Mouse (Mus musculus) G1E (cell line): ENCODE results near the gene Npffr2. TPM values are rescaled to one million over a fixed set of nuclear protein-coding genes. Genes with fewer than 3 reads are reported as not detected.

Source experiments
- ATAC-seq: 2 replicates; pipeline ENCODE4 v1.8.0; 2016; ENCODE audit warnings: mild to moderate bottlenecking; ENCODE audit not compliant: insufficient number of reproducible peaks, poor library complexity, low FRiP score, severe bottlenecking; ENCODE audit errors: extremely low read depth
- DNase-seq: peaks from one replicate; pipeline ENCODE4 v3.0.0; 2012; ENCODE audit warnings: low spot score
- H3K27me3 ChIP-seq: 2 replicates; pipeline ENCODE4 v1.6.1; 2012; ENCODE audit warnings: mild to moderate bottlenecking, low read length, inconsistent platforms; ENCODE audit not compliant: insufficient read depth
- H3K36me3 ChIP-seq: replicated peaks from 2 replicates; pipeline ENCODE3; 2012; ENCODE audit warnings: mild to moderate bottlenecking, inconsistent platforms
- H3K4me1 ChIP-seq: 2 replicates; pipeline ENCODE4 v1.6.1; 2012; ENCODE audit warnings: low read depth, low read length, inconsistent platforms, mixed read lengths; ENCODE audit not compliant: insufficient read depth
- H3K4me3 ChIP-seq: 2 replicates; pipeline ENCODE4 v1.5.1; 2012; ENCODE audit warnings: low read depth, mild to moderate bottlenecking, inconsistent platforms, low read length, moderate library complexity, mixed read lengths
- H3K9me3 ChIP-seq: replicated peaks from 2 replicates; pipeline ENCODE4 v1.6.1; 2012; ENCODE audit warnings: inconsistent platforms
- CTCF ChIP-seq: IDR thresholded peaks from 2 replicates; pipeline ENCODE4 v1.5.1; 2012; ENCODE audit warnings: low read depth, low read length, inconsistent platforms, mixed read lengths
- GATA1 ChIP-seq: IDR thresholded peaks from 2 replicates; pipeline ENCODE4 v1.6.1; 2012; ENCODE audit warnings: borderline replicate concordance, low read length, inconsistent platforms, mixed read lengths
- GATA2 ChIP-seq: IDR thresholded peaks from 2 replicates; pipeline ENCODE4 v1.6.1; 2012; ENCODE audit warnings: low read depth, low read length, inconsistent platforms, borderline replicate concordance
- POLR2AphosphoS5 ChIP-seq: IDR thresholded peaks from 2 replicates; pipeline ENCODE4 v1.6.1; 2012; ENCODE audit warnings: low read depth, low read length, inconsistent platforms; ENCODE audit not compliant: insufficient replicate concordance
- TAL1 ChIP-seq: conservative IDR thresholded peaks from 2 replicates; pipeline ENCODE4 v1.6.1; 2012; ENCODE audit warnings: low read depth, low read length, inconsistent platforms, mixed read lengths
- polyA plus RNA-seq: library from polyadenylated mRNA; stranded (reverse); fragments of >175 nt; gene quantifications from 2 replicates; pipeline ENCODE4 v1.2.3, GENCODE M21; 2012
- total RNA-seq, 2 experiments: library from RNA; stranded (forward) in 1 of 2; stranded (reverse) in 1 of 2; fragments of 200-1000 nt in 1 of 2; fragments of >200 nt in 1 of 2; fragmentation: Nextera tagmentation in 1 of 2; gene quantifications; 2 replicates each; pipeline ENCODE4 v1.2.3; 2014 to 2017

The Npffr2 gene
- total and polyA plus RNA-seq, 3 experiments: 0.27 TPM; not detected in 2

GRCm38 (mm10) chr5:89631599-89631998 is 104.4 kb downstream of the Npffr2 start:
- DNase-seq (no peak), ATAC-seq (no peak)
- H3K36me3 ChIP-seq: no peaks in the 10 kb centered on the region
- peaks cover 2% of the 10 kb centered on the region; the same call in 1 of the 2 replicates for H3K9me3 ChIP-seq
- H3K27me3 ChIP-seq: no peaks in the 10 kb centered on the region
- TF ChIP-seq GATA2: no peak
- TF ChIP-seq POLR2AphosphoS5: no peak
- no peak for TF ChIP-seq TAL1
- no peak for TF ChIP-seq CTCF
- TF ChIP-seq GATA1: no peak
- no peaks in the 10 kb centered on the region for H3K4me1 ChIP-seq
- H3K4me3 ChIP-seq: no peak overlapping the region

Other genes starting within 250 kb of the Npffr2 start
- not detected in 2 replicates for gene Gc, start 69.5 kb upstream of the Npffr2 start, total RNA-seq (2014; fragmentation: Nextera tagmentation)
- not detected in 2 replicates for gene Gc, start 69.5 kb upstream of the Npffr2 start, total RNA-seq (2017)
- not detected in 2 replicates for gene Gc, start 69.5 kb upstream of the Npffr2 start, polyA plus RNA-seq